Mouse (Mus musculus): ENCODE data around the gene Prkca. TPM values are rescaled to one million over a fixed set of nuclear protein-coding genes. Genes with fewer than 3 reads are reported as not detected.

Prkca gene
- polyA plus RNA-seq, 1 experiment = 7.4 TPM

GRCm38 (mm10) chr11:108352842-108353388 lies 9.2 kb upstream of the Prkca start:
- Histone ChIP-seq H3K4me3 (ENCODE audit: insufficient read depth, low read depth, low read length) (no peak overlapping the region), H3K4me1 (ENCODE audit: control insufficient read depth, insufficient read depth, insufficient read length, low read length) (no peaks in the 10 kb centered on the region), H3K27ac (replicated peaks; ENCODE audit: low read depth, low read length) (no peak overlapping the region)

GRCm38 (mm10) chr11:108350799-108351198 lies 7.1 kb upstream of the Prkca start:
- no peak overlapping the region for H3K4me3 ChIP-seq (ENCODE audit: insufficient read depth, low read depth, low read length)
- H3K4me1 ChIP-seq (ENCODE audit: control insufficient read depth, insufficient read depth, insufficient read length, low read length) = no peaks in the 10 kb centered on the region
- H3K27ac ChIP-seq (replicated peaks; ENCODE audit: low read depth, low read length) = no peak overlapping the region

GRCm38 (mm10) chr11:108345321-108345720 lies 1.6 kb upstream of the Prkca start:
- Histone ChIP-seq H3K4me3 (ENCODE audit: insufficient read depth, low read depth, low read length) (no peak overlapping the region), H3K4me1 (ENCODE audit: control insufficient read depth, insufficient read depth, insufficient read length, low read length) (no peaks in the 10 kb centered on the region), H3K27ac (replicated peaks; ENCODE audit: low read depth, low read length) (no peak overlapping the region)

- no peak overlapping the region for H3K27ac ChIP-seq (replicated peaks; ENCODE audit: low read depth, low read length)
- peak overlapping the region; percentile 83; the same call in 1 of the 2 replicates for H3K4me3 ChIP-seq (ENCODE audit: insufficient read depth, low read depth, low read length)
- H3K4me1 ChIP-seq (ENCODE audit: control insufficient read depth, insufficient read depth, insufficient read length, low read length) = no peaks in the 10 kb centered on the region
Observed at GRCm38 (mm10) chr11:108344759-108345158, 1.0 kb upstream of the Prkca start.

DNA sequence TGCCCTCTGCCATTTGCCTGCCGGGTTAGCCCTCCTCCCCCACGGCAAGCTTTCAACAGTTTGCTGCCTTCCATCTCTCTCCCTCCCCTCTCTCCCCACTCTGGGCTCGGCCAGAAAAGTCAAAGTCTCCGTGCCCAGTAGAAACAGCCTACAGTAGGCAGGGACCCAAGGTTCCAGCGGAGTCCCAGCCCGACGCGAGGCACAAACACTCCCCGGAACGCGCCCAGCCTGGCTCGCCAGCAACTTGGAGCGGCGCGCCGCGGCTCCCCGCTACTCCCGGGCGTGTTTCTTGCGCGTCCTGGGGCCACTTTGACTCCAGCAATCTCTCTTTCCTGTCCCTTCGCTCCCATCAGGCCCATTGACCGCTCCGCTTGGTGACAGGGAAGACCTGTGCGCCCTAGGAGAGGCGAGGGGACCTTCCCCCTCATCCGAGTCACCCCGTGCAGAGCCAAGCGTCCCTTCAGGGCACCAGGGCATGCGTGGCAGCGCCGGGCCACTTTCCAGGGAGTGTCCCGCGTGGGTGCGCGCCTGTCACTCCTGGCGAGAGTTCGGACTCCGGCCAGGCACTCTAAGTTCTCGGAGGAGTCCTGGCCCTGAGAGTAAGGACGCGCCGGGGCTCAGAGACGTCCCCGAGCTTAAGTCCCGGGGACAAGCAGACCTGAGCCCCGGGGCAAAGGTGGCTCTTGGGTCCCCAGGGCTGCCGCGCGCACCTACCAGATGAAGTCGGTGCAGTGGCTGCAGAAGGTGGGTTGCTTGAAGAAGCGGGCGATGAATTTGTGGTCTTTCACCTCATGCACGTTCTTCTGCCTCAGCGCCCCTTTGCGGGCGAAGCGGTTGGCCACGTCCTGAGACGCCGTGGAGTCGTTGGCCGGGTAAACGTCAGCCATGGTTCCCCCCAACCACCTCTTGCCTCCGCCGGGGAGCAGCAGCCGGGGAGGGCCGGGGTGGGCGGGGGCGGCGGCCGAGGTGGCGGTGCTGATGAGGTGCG lies 653 bp downstream of the Prkca start, which contains the start of gene Apoh:
Gene Apoh (plus strand): TSS at position 574 of the 988 bp plus-strand sequence.
- no peak within 1 kb of the TSS for H3K27ac ChIP-seq (replicated peaks; ENCODE audit: low read depth, low read length)
- peak within 1 kb of the TSS; percentile 83 for H3K4me3 ChIP-seq (ENCODE audit: insufficient read depth, low read depth, low read length)
- H3K4me1 ChIP-seq (ENCODE audit: control insufficient read depth, insufficient read depth, insufficient read length, low read length) = no peaks in the 10 kb centered on the region

DNA sequence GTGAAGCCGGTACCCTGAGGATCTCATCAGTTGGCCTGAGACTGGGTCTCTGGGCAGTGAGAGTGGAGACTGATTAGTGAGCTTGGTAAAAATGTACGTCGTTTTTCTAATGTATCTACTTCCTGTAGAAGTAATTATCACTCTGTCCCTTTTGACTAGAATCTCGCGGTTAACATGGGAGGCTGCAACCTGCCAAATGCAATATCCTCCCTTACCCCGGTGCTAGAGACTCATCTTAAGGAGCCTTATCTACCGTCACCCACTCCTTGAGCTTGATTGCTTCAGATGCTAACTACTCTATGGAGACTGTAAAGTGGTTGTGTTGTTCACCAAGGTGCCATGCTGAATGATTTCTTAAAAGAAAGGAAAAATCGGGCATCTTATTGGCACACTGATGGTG lies 1.9 kb downstream of the Prkca start:
- no peaks in the 10 kb centered on the region for H3K4me1 ChIP-seq (ENCODE audit: control insufficient read depth, insufficient read depth, insufficient read length, low read length)
- H3K4me3 ChIP-seq (ENCODE audit: insufficient read depth, low read depth, low read length) = no peak overlapping the region
- H3K27ac ChIP-seq (replicated peaks; ENCODE audit: low read depth, low read length) = no peak overlapping the region

DNA sequence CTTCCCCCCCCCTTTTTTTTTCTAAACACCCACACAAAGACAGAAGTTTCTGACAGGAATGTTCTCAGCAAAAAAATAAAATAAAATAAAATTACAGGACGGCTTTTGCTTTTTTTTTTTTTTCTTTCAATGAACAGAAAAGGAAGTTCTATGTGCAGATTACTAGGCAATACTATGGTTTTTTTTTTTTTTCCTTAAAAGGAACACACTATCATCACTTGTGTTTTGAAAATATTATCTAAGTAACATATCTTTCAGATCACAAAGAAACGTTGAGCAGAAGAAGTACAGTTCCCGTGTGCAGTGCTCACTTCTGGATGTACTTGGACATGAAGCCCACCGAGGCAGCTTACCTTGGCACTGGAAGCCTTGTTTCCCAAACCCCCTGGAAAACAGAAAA lies 3.4 kb downstream of the Prkca start:
- H3K4me3 ChIP-seq (ENCODE audit: insufficient read depth, low read depth, low read length) = no peak overlapping the region
- H3K4me1 ChIP-seq (ENCODE audit: control insufficient read depth, insufficient read depth, insufficient read length, low read length) = no peaks in the 10 kb centered on the region
- no peak overlapping the region for H3K27ac ChIP-seq (replicated peaks; ENCODE audit: low read depth, low read length)

DNA sequence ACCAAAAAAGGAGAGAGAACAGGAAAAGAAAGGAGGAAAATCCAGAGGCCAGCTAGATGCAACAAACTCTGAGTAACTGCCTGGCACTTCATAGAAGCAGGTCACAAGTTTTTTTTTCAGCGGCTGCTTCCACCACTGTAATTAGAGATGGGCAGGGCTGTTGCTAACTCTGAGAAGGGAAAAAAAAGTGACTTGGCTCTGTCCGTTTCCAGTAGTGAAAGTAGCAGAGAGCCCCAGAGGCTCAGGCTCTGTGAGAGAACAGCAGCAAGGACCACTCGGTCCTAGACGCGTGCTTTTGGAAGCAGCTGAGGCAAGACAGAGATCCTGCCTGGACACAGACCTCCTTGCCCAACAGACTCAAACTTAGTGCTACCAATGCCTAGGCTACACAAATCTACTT lies 7.3 kb downstream of the Prkca start:
- no peaks in the 10 kb centered on the region for H3K4me1 ChIP-seq (ENCODE audit: control insufficient read depth, insufficient read depth, insufficient read length, low read length)
- H3K27ac ChIP-seq (replicated peaks; ENCODE audit: low read depth, low read length) = no peak overlapping the region
- no peak overlapping the region for H3K4me3 ChIP-seq (ENCODE audit: insufficient read depth, low read depth, low read length)

GRCm38 (mm10) chr11:108335536-108335935 lies 8.2 kb downstream of the Prkca start:
- Histone ChIP-seq H3K4me3 (ENCODE audit: insufficient read depth, low read depth, low read length) (no peak overlapping the region), H3K4me1 (ENCODE audit: control insufficient read depth, insufficient read depth, insufficient read length, low read length) (no peaks in the 10 kb centered on the region), H3K27ac (replicated peaks; ENCODE audit: low read depth, low read length) (no peak overlapping the region)

DNA sequence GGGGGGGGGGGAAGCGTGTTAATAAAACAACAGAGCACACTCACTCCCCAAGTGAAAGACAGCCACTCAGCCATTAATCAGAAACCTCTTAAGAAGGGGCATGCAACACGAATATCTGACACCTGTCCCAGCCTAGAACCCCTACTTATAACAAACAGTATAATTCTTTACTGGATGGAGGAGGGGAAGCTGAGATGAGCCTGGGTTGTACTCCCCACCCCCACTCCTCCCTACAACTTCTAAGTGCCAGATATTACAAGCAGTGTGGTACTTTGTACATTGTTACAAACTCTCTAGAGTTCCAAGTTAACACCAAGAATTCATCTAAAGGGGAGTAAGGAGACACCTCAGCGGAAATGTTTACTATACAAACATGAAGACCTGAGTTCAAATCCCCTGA lies 9.1 kb downstream of the Prkca start:
- Histone ChIP-seq H3K27ac (replicated peaks; ENCODE audit: low read depth, low read length) (no peak overlapping the region), H3K4me3 (ENCODE audit: insufficient read depth, low read depth, low read length) (no peak overlapping the region), H3K4me1 (ENCODE audit: control insufficient read depth, insufficient read depth, insufficient read length, low read length) (no peaks in the 10 kb centered on the region)

GRCm38 (mm10) chr11:108333583-108334379 lies 9.9 kb downstream of the Prkca start:
- Histone ChIP-seq H3K27ac (replicated peaks; ENCODE audit: low read depth, low read length) (no peak overlapping the region), H3K4me1 (ENCODE audit: control insufficient read depth, insufficient read depth, insufficient read length, low read length) (no peaks in the 10 kb centered on the region), H3K4me3 (ENCODE audit: insufficient read depth, low read depth, low read length) (no peak overlapping the region)

- no peaks in the 10 kb centered on the region for H3K4me1 ChIP-seq (ENCODE audit: control insufficient read depth, insufficient read depth, insufficient read length, low read length)
- H3K27ac ChIP-seq (replicated peaks; ENCODE audit: low read depth, low read length) = no peak overlapping the region
- H3K4me3 ChIP-seq (ENCODE audit: insufficient read depth, low read depth, low read length) = no peak overlapping the region
Observed at GRCm38 (mm10) chr11:108333006-108333405, 10.7 kb downstream of the Prkca start.

- Histone ChIP-seq H3K4me3 (ENCODE audit: insufficient read depth, low read depth, low read length) (no peak overlapping the region), H3K27ac (replicated peaks; ENCODE audit: low read depth, low read length) (no peak overlapping the region), H3K4me1 (ENCODE audit: control insufficient read depth, insufficient read depth, insufficient read length, low read length) (no peaks in the 10 kb centered on the region)
Observed at GRCm38 (mm10) chr11:108330818-108331217, 12.9 kb downstream of the Prkca start.

- Histone ChIP-seq H3K4me1 (ENCODE audit: control insufficient read depth, insufficient read depth, insufficient read length, low read length) (no peaks in the 10 kb centered on the region), H3K27ac (replicated peaks; ENCODE audit: low read depth, low read length) (no peak overlapping the region), H3K4me3 (ENCODE audit: insufficient read depth, low read depth, low read length) (no peak overlapping the region)
Observed at GRCm38 (mm10) chr11:108325943-108326342, 17.8 kb downstream of the Prkca start.

- Histone ChIP-seq H3K4me3 (ENCODE audit: insufficient read depth, low read depth, low read length) (no peak overlapping the region), H3K4me1 (ENCODE audit: control insufficient read depth, insufficient read depth, insufficient read length, low read length) (no peaks in the 10 kb centered on the region), H3K27ac (replicated peaks; ENCODE audit: low read depth, low read length) (no peak overlapping the region)
Observed at GRCm38 (mm10) chr11:108322156-108322555, 21.6 kb downstream of the Prkca start.

Measured in brown adipose tissue, adult 24 weeks (tissue).